Mouse (Mus musculus) left cerebral cortex, postnatal 25 days (tissue): ENCODE measurements around the gene Arl16. TPM values are rescaled to one million over a fixed set of nuclear protein-coding genes. Genes with fewer than 3 reads are reported as not detected.
"Not testable (repeated sequence)": the region's sequence is repeated elsewhere in the genome, so short reads cannot be mapped to it uniquely, and the experiment has no call there.

ENCODE experiments used
- DNase-seq, 2 experiments: peaks; one replicate each; pipeline ENCODE4 v3.0.0; 2022; ENCODE audit warnings: low spot score in 2 of 2, mixed read lengths in 1 of 2
- intact Hi-C: fragments of 180-260 bp; cut with DNase I; formaldehyde crosslinking; loops from one replicate; pipeline ENCODE4 v1.15.1; 2025
- total RNA-seq, 2 experiments: library from RNA; stranded (reverse); gene quantifications; 2 replicates each; pipeline ENCODE4 v1.2.3; 2021

Arl16 gene
- 10 to 100 TPM; 56.7 to 58.1 TPM for total RNA-seq

- peak; percentile 94 to 98 for DNase-seq
- intact Hi-C loops, result loop anchor here (1.0 kb wide), 1 partner anchor 17 kb away; the partner anchor contains the start of gene Mrpl12
Observed at GRCm38 (mm10) chr11:120467051-120467735, at the start of gene Arl16. Arl16 (minus strand) TSS chr11:120467607.

GRCm38 (mm10) chr11:120517147-120517546 is 49.7 kb upstream of the Arl16 start:
- DNase-seq, result no peak
- intact Hi-C loops, result no loop called here

DNA sequence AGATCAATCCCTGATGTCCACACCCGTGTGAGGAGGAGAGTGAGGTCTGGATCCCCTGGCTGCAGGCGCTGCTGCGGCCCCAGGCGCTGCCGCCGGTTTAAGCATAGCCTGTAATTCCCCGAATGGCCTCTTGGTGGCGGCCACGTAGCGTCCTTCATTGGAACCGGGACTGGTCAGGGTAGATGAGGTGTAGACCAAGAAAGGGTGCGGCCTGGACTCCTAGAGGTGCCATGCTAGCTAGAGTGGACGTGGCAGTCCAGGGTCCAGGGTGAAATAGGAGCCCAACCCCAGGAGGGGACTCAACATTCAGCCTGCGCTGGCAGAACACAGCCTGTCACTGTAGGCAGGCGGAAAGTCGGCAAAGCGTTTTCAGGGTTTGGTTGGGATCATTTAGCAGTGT is 48.2 kb upstream of the Arl16 start:
- intact Hi-C loops, result no loop called here
- peak; percentile 83 for DNase-seq

GRCm38 (mm10) chr11:120514262-120514661 is 46.9 kb upstream of the Arl16 start:
- intact Hi-C loops, DNase-seq: not testable (repeated sequence)

DNA sequence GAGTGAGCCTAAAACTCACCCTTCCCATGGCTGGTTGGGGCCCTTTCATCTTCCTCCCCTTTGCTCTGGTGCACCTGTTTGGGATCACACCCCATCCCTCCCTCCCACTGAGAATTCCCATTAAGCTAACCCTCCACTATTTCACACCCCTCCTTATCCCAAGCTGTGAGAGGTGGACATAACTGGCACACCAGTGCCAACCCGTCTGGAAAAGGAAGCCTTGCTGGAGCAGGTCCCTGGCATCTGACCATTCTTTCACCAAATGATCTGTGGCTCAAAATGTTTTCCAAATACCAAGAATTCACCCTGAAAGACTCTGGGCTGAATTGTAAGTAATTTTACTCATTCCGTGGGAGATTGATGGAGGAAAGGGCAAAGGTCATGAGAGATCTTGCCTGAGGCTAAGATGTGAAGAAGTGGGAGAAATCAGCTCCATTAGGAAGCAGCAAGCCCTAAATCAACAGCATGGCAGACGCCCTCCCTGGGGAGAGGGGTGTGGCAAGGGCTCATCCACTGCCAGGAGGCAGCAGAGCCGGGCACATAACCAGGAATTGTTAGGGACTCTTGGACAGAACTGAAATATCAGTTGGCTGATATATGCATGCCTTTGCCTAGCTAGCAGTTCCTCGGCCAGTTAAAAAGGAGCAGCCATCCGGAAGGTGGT is 45.5 kb upstream of the Arl16 start:
- intact Hi-C loops, result no loop called here
- DNase-seq, result no peak

- intact Hi-C loops, result no loop called here
- DNase-seq, result no peak
Observed at GRCm38 (mm10) chr11:120510375-120511030, 43.1 kb upstream of the Arl16 start.

DNA sequence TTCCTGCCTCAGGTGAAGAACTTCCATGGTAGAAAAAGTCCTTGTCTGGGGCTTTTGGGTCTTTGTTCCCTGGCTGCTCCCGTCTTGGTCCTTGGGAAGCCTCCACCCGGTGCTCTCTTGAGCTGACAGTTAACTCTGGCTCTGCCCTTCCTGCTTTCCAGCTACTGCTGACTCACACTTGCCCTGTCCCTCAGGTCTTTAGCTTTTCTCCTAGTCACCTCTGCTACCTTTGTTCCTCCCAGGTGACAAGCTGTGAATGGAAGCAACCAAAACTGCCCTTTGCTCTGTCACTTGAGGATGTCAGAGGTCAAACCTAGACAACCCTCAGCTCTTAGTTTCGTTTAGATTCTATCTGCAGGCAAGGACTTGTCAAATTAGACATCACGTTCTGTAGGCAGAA is 42.5 kb upstream of the Arl16 start:
- intact Hi-C loops, result no loop called here
- no peak for DNase-seq

GRCm38 (mm10) chr11:120508290-120508870 is 41.0 kb upstream of the Arl16 start:
- intact Hi-C loops, result no loop called here
- peak in 1 of 2 experiments; percentile 22 for DNase-seq

DNA sequence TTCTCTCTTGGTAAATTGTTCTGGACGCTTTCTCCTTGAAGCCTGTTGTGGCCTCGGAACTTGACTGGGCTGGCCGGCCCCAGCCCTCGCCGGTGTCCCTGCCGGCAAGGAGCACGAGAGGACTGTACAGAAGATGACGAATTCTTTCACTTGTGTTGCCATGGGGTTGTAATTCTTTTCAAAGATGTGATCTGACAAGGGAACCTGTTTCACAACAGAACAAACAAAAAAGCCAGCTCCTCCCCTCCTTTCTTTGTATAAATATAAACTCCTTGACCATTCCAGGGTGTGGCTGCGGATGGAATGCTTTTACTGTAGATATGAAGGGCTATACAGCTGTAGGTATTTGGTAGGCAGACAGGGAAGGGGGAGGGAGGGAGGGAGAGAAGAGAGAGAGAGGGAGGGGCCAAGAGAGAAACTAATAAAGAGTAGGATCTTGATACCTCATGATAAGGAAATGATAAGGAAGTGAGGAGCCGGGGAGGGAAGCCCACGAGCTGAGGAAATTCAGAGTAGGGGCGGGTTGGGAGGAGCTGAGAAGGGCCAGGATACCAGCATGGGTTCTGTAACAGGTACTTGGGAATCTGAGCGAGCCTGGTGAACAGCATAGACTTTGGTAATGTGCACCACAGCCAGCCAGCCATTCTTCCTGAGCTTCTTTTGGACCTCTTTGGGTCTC is 40.3 kb upstream of the Arl16 start:
- DNase-seq, result no peak
- intact Hi-C loops, result no loop called here

- no peak for DNase-seq
- intact Hi-C loops, result no loop called here
Observed at GRCm38 (mm10) chr11:120506899-120507298, 39.5 kb upstream of the Arl16 start.

DNA sequence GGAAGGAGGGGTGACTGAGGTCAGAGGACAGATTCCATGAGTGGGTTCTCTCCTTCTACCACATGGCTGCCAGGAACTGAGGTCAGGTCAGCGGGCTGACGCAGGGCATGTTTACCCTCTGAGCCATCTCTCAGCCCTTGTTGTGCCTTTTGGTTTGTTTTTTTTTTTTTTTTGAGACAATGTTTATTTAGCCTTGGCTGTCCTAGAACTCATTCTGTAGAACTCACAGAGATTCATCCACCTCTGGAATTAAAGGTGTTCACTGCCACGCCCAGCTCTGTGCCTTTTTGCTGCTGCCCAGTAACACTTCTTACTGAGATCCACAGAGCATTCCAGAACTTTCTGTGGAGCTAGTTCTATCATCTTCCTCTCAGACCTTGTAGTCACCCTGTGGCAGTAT is 38.3 kb upstream of the Arl16 start:
- no peak for DNase-seq
- intact Hi-C loops, result no loop called here

DNA sequence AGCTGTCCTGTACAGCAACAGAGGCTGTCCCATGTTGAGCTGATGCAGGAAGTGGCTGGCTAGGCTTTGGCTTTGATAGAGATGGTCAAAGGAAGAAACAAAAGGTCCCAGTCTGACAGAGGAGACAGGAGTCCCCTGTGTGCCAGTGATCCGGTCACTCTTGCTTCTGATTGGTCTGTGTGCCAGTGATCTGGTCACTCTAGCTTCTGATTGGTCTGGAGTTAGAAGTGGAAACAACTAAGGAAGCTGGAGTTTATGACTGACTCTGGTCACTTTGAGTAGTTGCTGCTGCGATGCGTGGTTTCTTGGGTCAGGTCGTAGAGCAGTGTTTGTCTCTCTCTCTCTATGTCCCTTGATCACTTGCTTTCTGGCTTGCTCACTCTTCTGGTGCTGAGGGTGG is 34.3 kb upstream of the Arl16 start:
- no peak for DNase-seq

DNA sequence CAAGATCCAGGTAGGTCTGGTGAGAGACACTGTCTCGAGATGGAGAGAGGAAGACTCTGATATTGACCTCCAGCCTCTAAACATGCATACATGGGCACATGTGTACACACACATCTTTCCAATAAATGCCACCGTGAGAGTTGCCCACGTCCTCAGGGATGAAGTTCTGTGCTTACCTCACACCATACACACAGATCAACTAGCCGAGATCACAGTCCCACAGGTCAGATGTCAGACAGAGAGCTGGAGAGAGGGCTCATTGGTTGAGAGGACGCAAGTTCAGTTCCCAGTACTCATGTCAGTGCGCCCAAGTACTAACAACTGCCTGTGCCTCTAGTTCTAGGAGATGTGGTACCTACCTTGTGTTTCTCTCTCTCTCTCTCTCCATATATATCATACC is 33.6 kb upstream of the Arl16 start:
- intact Hi-C loops, result no loop called here
- DNase-seq, result no peak

More for the DNA sequence above, 34.3 kb upstream of the Arl16 start:
- intact Hi-C loops, result no loop called here

- DNase-seq, result no peak
- intact Hi-C loops, result no loop called here
Observed at GRCm38 (mm10) chr11:120500357-120500756, 33.0 kb upstream of the Arl16 start.

- intact Hi-C loops, result no loop called here
- no peak for DNase-seq
Observed at GRCm38 (mm10) chr11:120499894-120500293, 32.5 kb upstream of the Arl16 start.

- no peak for DNase-seq
- intact Hi-C loops, result no loop called here
Observed at GRCm38 (mm10) chr11:120498891-120499290, 31.5 kb upstream of the Arl16 start.

DNA sequence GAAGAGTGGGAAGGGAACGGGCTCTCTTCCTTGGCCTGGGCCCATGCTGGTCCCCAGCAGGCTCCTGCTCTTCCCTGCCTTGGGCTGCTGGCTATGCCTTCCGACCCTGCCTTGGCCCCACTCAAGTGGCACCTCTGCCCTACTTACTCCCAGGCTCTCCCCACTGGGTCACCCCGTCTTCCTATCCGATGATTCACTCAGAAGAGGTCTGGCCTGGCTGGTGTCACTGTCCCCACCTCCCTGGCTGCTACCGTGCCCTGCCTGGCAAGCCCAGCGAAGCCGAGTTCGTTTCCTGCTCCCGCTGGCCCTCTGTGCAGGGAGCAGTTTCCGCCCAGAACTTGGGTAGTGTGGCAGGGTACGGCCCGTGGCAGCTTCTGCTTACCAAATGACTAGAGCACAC is 30.8 kb upstream of the Arl16 start:
- no peak for DNase-seq
- intact Hi-C loops, result no loop called here

GRCm38 (mm10) chr11:120497436-120497835 is 30.0 kb upstream of the Arl16 start:
- DNase-seq, result no peak
- intact Hi-C loops, result no loop called here

- intact Hi-C loops, result no loop called here
- DNase-seq, result no peak
Observed at GRCm38 (mm10) chr11:120493911-120494310, 26.5 kb upstream of the Arl16 start.

DNA sequence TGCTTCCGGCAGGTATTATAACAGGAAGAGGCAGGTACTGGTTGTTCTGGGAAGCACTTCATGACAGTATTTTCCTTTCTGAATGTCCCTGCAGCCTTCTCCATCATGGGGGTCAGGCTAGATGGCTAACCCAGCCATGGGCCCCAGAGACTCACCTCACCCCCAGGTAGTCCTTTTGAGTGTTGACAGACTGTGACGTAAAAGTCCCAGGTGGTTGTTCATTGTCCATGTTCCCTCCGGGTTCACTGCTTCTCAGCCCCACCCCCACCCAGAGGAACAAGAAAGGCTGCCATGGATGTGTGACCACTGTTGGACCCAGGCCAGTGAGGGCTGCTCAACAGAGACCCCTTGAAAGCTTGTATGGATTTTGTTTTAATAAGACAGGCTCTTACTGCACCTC is 25.9 kb upstream of the Arl16 start:
- DNase-seq, result no peak
- intact Hi-C loops, result no loop called here
